Mouse (Mus musculus): Measurements from ENCODE around the gene Dlg5. TPM values are rescaled to one million over a fixed set of nuclear protein-coding genes. Genes with fewer than 3 reads are reported as not detected.

Gene Dlg5
- total and polyA plus RNA-seq, 2 experiments from 2014 or later, result 2.6 to 12.3 TPM

- H3K27ac ChIP-seq (ENCODE audit: low read depth), result no peak overlapping the region
- no peaks in the 10 kb centered on the region for H3K9me3 ChIP-seq (replicated peaks; ENCODE audit: control insufficient read depth, low read length)
- 85% methylated on average over 8 of the region's 8 CpGs for WGBS
- ATAC-seq (ENCODE audit: insufficient read depth, low read depth), result no peak
- DNase-seq (ENCODE audit: low spot score), result no peak
- no peak overlapping the region for H3K4me2 ChIP-seq (ENCODE audit: low read depth, low read length)
- TF ChIP-seq CTCF (IDR thresholded peaks at IDR 0.05; ENCODE audit: low read depth) (no peak), EP300 (IDR thresholded peaks at IDR 0.05; ENCODE audit: low read depth) (no peak)
- H3K36me3 ChIP-seq (replicated peaks; ENCODE audit: control insufficient read depth, insufficient read depth, low read length), result peaks cover 63% of the 10 kb centered on the region
- H3K4me3 ChIP-seq (ENCODE audit: low read depth, low read length), result no peak overlapping the region
- no peaks in the 10 kb centered on the region for H3K27me3 ChIP-seq (ENCODE audit: control insufficient read depth, insufficient read depth, low read length)
- H3K9ac ChIP-seq (replicated peaks; ENCODE audit: low read depth, low read length), result no peak overlapping the region
- H3K4me1 ChIP-seq (ENCODE audit: control insufficient read depth, insufficient read depth), result no peaks in the 10 kb centered on the region
Measured at GRCm38 (mm10) chr14:24164721-24165367, 80.9 kb downstream of the Dlg5 start.

DNA sequence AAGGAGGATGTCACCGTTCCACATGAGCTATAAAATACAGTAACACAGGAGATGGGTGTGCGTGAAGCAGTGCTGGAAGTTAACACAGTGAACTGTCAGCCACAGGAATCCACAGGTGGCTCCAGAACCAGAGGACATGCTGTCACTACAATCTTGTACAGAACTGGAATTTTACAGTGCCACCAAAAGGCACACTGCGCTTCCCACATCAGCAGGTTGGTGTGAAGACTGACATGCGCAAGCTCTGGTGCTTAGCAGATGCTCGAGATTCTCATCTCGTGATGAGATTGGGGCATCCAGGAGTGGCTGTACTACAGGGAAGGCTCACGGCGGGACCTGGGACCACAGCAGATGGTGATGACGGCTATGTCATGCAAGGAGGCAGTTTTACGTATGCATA, 82.9 kb downstream of the Dlg5 start:
- no peak for TF ChIP-seq CTCF (IDR thresholded peaks at IDR 0.05; ENCODE audit: low read depth)
- no peak for TF ChIP-seq EP300 (IDR thresholded peaks at IDR 0.05; ENCODE audit: low read depth)
- no peaks in the 10 kb centered on the region for H3K9me3 ChIP-seq (replicated peaks; ENCODE audit: control insufficient read depth, low read length)
- peaks cover 65% of the 10 kb centered on the region for H3K36me3 ChIP-seq (replicated peaks; ENCODE audit: control insufficient read depth, insufficient read depth, low read length)
- no peaks in the 10 kb centered on the region for H3K4me1 ChIP-seq (ENCODE audit: control insufficient read depth, insufficient read depth)
- no peak overlapping the region for H3K27ac ChIP-seq (ENCODE audit: low read depth)
- no peak overlapping the region for H3K4me3 ChIP-seq (ENCODE audit: low read depth, low read length)
- ATAC-seq (ENCODE audit: insufficient read depth, low read depth) (no peak), DNase-seq (ENCODE audit: low spot score) (no peak)
- H3K9ac ChIP-seq (replicated peaks; ENCODE audit: low read depth, low read length), result no peak overlapping the region
- 78% methylated on average over 10 of the region's 10 CpGs for WGBS
- no peak overlapping the region for H3K4me2 ChIP-seq (ENCODE audit: low read depth, low read length)
- no peaks in the 10 kb centered on the region for H3K27me3 ChIP-seq (ENCODE audit: control insufficient read depth, insufficient read depth, low read length)

DNA sequence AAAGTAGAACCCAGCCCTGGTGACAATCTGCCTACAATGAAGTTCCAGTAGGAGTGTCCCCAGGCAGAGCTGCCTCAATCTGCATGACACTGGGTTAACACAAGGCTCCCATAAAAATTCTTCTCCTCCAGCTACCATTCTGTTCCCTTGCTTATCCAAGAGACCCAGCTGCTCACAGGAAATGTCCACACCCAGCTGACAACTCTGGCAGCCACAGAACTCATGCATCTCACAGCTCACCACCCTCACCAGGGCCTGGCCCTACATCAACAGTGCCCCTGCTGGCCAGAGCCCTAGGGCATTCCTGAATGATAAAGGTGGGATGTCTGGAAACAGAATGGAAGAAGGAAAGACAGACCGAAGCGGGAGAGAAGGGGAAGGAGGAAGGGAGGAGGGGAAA, 96.8 kb downstream of the Dlg5 start:
- 52% methylated on average over 2 of the region's 2 CpGs for WGBS
- H3K27ac ChIP-seq (ENCODE audit: low read depth), result no peak overlapping the region
- ATAC-seq (ENCODE audit: insufficient read depth, low read depth) (peak; percentile 52; the same call in 1 of the 2 replicates), DNase-seq (ENCODE audit: low spot score) (no peak)
- 0 out of 2 replicates have a peak, but pooled peaks cover 3% of the 10 kb centered on the region for H3K4me1 ChIP-seq (ENCODE audit: control insufficient read depth, insufficient read depth)
- no peaks in the 10 kb centered on the region for H3K27me3 ChIP-seq (ENCODE audit: control insufficient read depth, insufficient read depth, low read length)
- H3K4me2 ChIP-seq (ENCODE audit: low read depth, low read length), result no peak overlapping the region
- no peaks in the 10 kb centered on the region for H3K9me3 ChIP-seq (replicated peaks; ENCODE audit: control insufficient read depth, low read length)
- peaks cover 92% of the 10 kb centered on the region for H3K36me3 ChIP-seq (replicated peaks; ENCODE audit: control insufficient read depth, insufficient read depth, low read length)
- H3K4me3 ChIP-seq (ENCODE audit: low read depth, low read length), result no peak overlapping the region
- TF ChIP-seq EP300 (IDR thresholded peaks at IDR 0.05; ENCODE audit: low read depth), result no peak
- TF ChIP-seq CTCF (IDR thresholded peaks at IDR 0.05; ENCODE audit: low read depth), result peak; percentile 45
- no peak overlapping the region for H3K9ac ChIP-seq (replicated peaks; ENCODE audit: low read depth, low read length)

GRCm38 (mm10) chr14:24144821-24145220, 100.9 kb downstream of the Dlg5 start:
- DNase-seq (ENCODE audit: low spot score) (no peak), ATAC-seq (ENCODE audit: insufficient read depth, low read depth) (no peak)
- H3K4me2 ChIP-seq (ENCODE audit: low read depth, low read length), result no peak overlapping the region
- no peaks in the 10 kb centered on the region for H3K9me3 ChIP-seq (replicated peaks; ENCODE audit: control insufficient read depth, low read length)
- 91% methylated on average over 3 of the region's 3 CpGs for whole genome bisulfite sequencing
- no peak overlapping the region for H3K9ac ChIP-seq (replicated peaks; ENCODE audit: low read depth, low read length)
- no peak overlapping the region for H3K27ac ChIP-seq (ENCODE audit: low read depth)
- no peaks in the 10 kb centered on the region for H3K27me3 ChIP-seq (ENCODE audit: control insufficient read depth, insufficient read depth, low read length)
- 0 out of 2 replicates have a peak, but pooled peaks cover 3% of the 10 kb centered on the region for H3K4me1 ChIP-seq (ENCODE audit: control insufficient read depth, insufficient read depth)
- TF ChIP-seq EP300 (IDR thresholded peaks at IDR 0.05; ENCODE audit: low read depth) (no peak), CTCF (IDR thresholded peaks at IDR 0.05; ENCODE audit: low read depth) (no peak)
- peaks cover 65% of the 10 kb centered on the region for H3K36me3 ChIP-seq (replicated peaks; ENCODE audit: control insufficient read depth, insufficient read depth, low read length)
- no peak overlapping the region for H3K4me3 ChIP-seq (ENCODE audit: low read depth, low read length)

DNA sequence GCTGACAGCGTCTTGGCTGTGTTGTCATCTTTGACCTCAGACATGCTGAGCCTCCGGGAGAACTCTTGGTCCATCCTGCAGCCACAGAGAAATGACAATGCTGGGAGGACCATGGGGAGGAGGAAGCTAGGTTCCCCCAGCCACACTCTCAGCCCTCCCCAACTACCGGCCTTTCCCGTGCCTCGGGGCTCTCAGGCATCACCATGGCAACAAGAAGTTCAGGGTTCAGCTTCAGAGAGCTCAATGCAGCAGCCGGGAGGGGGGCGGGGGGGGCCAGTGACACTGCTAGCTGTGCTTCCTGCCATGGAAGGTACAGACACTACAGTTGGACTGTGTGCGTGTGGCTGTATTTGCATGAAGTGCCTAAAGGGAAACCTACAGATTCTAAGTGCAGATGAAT, 101.3 kb downstream of the Dlg5 start:
- Histone ChIP-seq H3K9ac (replicated peaks; ENCODE audit: low read depth, low read length) (no peak overlapping the region), H3K4me2 (ENCODE audit: low read depth, low read length) (no peak overlapping the region), H3K4me1 (ENCODE audit: control insufficient read depth, insufficient read depth) (0 out of 2 replicates have a peak, but pooled peaks cover 3% of the 10 kb centered on the region), H3K4me3 (ENCODE audit: low read depth, low read length) (no peak overlapping the region), H3K9me3 (replicated peaks; ENCODE audit: control insufficient read depth, low read length) (no peaks in the 10 kb centered on the region), H3K27ac (ENCODE audit: low read depth) (no peak overlapping the region), H3K36me3 (replicated peaks; ENCODE audit: control insufficient read depth, insufficient read depth, low read length) (peaks cover 61% of the 10 kb centered on the region), H3K27me3 (ENCODE audit: control insufficient read depth, insufficient read depth, low read length) (no peaks in the 10 kb centered on the region)
- DNase-seq (ENCODE audit: low spot score) (no peak), ATAC-seq (ENCODE audit: insufficient read depth, low read depth) (no peak)
- TF ChIP-seq CTCF (IDR thresholded peaks at IDR 0.05; ENCODE audit: low read depth) (no peak), EP300 (IDR thresholded peaks at IDR 0.05; ENCODE audit: low read depth) (no peak)
- 72% methylated on average over 8 of the region's 8 CpGs for WGBS

Measured in heart, postnatal 0 days (tissue).